Mouse (Mus musculus) cortical plate, adult 2 months (tissue): ENCODE measurements around the gene Fmnl1. TPM values are rescaled to one million over a fixed set of nuclear protein-coding genes. Genes with fewer than 3 reads are reported as not detected.

ENCODE experiments used
- H3K27ac ChIP-seq: fragments of 200-500 bp; 2 replicates; pipeline ENCODE4 v1.5.1; 2012; ENCODE audit warnings: low read length, control low read depth, inconsistent platforms; ENCODE audit not compliant: insufficient read depth
- H3K4me1 ChIP-seq: fragments of 200-500 bp; 2 replicates; pipeline ENCODE4 v1.6.1; 2011; ENCODE audit warnings: low read length; ENCODE audit not compliant: control insufficient read depth, insufficient read depth
- H3K4me3 ChIP-seq: fragments of 200-500 bp; 2 replicates; pipeline ENCODE4 v1.5.1; 2011; ENCODE audit warnings: mild to moderate bottlenecking, low read length, control low read depth; ENCODE audit not compliant: insufficient read depth
- CTCF ChIP-seq: fragments of 200-500 bp; IDR thresholded peaks from 2 replicates; pipeline ENCODE4 v1.5.1; 2011; ENCODE audit warnings: mild to moderate bottlenecking, control low read depth, low read length; ENCODE audit not compliant: insufficient read depth; ENCODE audit errors: extremely low read depth
- POLR2A ChIP-seq: fragments of 200-500 bp; IDR thresholded peaks from 2 replicates; pipeline ENCODE4 v1.6.1; 2011; ENCODE audit warnings: mild to moderate bottlenecking, low read length, control low read depth; ENCODE audit not compliant: insufficient read depth; ENCODE audit errors: extremely low read depth
- polyA plus RNA-seq: library from polyadenylated mRNA; depleted of rRNA; stranded (reverse); fragments of >200 nt; gene quantifications from 2 replicates; pipeline ENCODE4 v1.2.3, GENCODE M21; 2012; rRNA removed

Gene Fmnl1
- polyA plus RNA-seq, 1 experiment: 133 TPM

DNA sequence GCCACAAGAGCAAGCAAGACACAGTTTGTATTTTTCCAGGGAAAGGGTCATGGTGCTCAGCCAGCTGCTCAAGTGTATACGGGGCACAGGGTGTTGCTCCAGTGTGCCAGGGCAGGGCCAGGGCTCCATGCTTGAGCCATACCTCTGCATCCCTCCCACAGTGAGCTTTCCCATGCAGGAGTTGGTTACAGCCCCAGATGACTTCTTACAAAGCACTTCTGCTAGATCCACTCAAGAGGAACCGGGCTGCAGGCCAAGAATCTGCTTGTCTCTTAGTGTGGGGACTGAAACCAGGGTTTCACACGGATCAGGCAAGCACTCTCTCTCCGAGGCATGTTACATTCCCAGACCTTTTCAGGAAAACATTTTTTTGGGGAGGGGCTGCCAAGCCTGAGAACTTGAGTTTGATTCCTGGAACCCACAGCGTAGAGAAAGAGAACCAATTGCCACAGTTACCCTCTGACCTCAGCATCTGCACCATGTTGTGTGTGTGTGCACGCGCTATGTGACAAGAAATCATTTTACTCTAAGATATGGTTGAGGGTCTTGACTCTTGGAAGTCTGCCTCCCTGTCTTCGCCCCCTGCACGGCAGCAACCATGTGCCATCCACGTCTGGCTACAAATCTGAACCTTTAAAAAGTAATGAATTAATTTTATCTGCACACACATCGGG is 76.7 kb downstream of the Fmnl1 start:
- Histone ChIP-seq H3K4me1 (peaks cover 10% of the 10 kb centered on the region), H3K27ac (no peak overlapping the region), H3K4me3 (no peak overlapping the region)
- TF ChIP-seq CTCF (no peak), POLR2A (no peak)

Other genes starting within 250 kb of the Fmnl1 start
- gene Kif18b, start 246.0 kb upstream of the Fmnl1 start, polyA plus RNA-seq: 0.17 and 0.40 TPM in 2 replicates
- gene C1ql1, start 224.4 kb upstream of the Fmnl1 start, polyA plus RNA-seq: 15.3 and 15.8 TPM in 2 replicates
- 74.3 and 77.1 TPM in 2 replicates for gene Nmt1, start 142.9 kb upstream of the Fmnl1 start, polyA plus RNA-seq
- gene Dcakd, start 142.8 kb upstream of the Fmnl1 start, polyA plus RNA-seq: 57.4 and 59.6 TPM in 2 replicates
- 17.1 and 21.1 TPM in 2 replicates for gene Plcd3, start 69.4 kb upstream of the Fmnl1 start, polyA plus RNA-seq
- gene Acbd4, start 69.4 kb upstream of the Fmnl1 start, polyA plus RNA-seq: 40.7 and 46.3 TPM in 2 replicates
- gene Hexim1, start 54.9 kb upstream of the Fmnl1 start, polyA plus RNA-seq: 22.6 and 22.9 TPM in 2 replicates
- gene Hexim2, start 38.7 kb upstream of the Fmnl1 start, polyA plus RNA-seq: 10.7 and 11.9 TPM in 2 replicates
- 4.2 and 6.4 TPM in 2 replicates for gene 1700023F06Rik, start 37.5 kb downstream of the Fmnl1 start, polyA plus RNA-seq
- 2.5 and 2.9 TPM in 2 replicates for gene Spata32, start 47.3 kb downstream of the Fmnl1 start, polyA plus RNA-seq
- 2.8 and 3.4 TPM in 2 replicates for gene Map3k14, start 96.4 kb downstream of the Fmnl1 start, polyA plus RNA-seq
- 11.8 and 13.2 TPM in 2 replicates for gene Arhgap27, start 192.6 kb downstream of the Fmnl1 start, polyA plus RNA-seq
- 16.0 and 16.5 TPM in 2 replicates for gene Plekhm1, start 241.6 kb downstream of the Fmnl1 start, polyA plus RNA-seq